Mouse (Mus musculus) liver, embryonic 14.5 days (tissue): ENCODE measurements at regions not wholly inside any gene's neighbourhood (a gene's known extent, or its start where the extent isn't known, plus 50 kb on each side); places are given as distances from the start of the nearest gene placed in this dataset.

ENCODE experiments used
- ATAC-seq: fragments of 200-750 bp; cut with Nextera tagmentation; 2 replicates; pipeline ENCODE4 v1.8.0; 2017; ENCODE audit warnings: moderate number of reproducible peaks, mild to moderate bottlenecking, moderate library complexity; ENCODE audit not compliant: insufficient read depth
- DNase-seq, 3 experiments: peaks; one replicate each; pipeline ENCODE4 v3.0.0-alpha.2; 2012 to 2013; ENCODE audit warnings: low read depth in 3 of 3, low spot score in 3 of 3
- H3K27ac ChIP-seq: fragments of 300-500 bp; sonication (generic); 2 replicates; pipeline ENCODE4 v1.5.1; 2014; ENCODE audit warnings: moderate library complexity, mild to moderate bottlenecking, control low read depth, inconsistent platforms
- H3K27me3 ChIP-seq: fragments of 300-500 bp; sonication (generic); 2 replicates; pipeline ENCODE4 v1.6.1; 2014; ENCODE audit warnings: mild to moderate bottlenecking, low read length, moderate library complexity; ENCODE audit not compliant: control insufficient read depth, insufficient read depth
- H3K36me3 ChIP-seq: fragments of 300-500 bp; sonication (generic); replicated peaks from 2 replicates; pipeline ENCODE4 v1.6.1; 2014; ENCODE audit warnings: low read depth; ENCODE audit not compliant: control insufficient read depth, insufficient read depth
- H3K4me1 ChIP-seq, 2 experiments: fragments of 200-500 bp in 1 of 2; fragments of 300-500 bp in 1 of 2; sonication (generic) in 1 of 2; replicated peaks; 2 replicates each; pipeline ENCODE4 v1.6.1; 2012 to 2014; ENCODE audit warnings: antibody characterized with exemption in 1 of 2, inconsistent platforms in 1 of 2, low read length in 1 of 2; ENCODE audit not compliant: control insufficient read depth in 2 of 2, insufficient read depth in 2 of 2
- H3K4me2 ChIP-seq: fragments of 300-500 bp; sonication (generic); 2 replicates; pipeline ENCODE4 v1.6.1; 2014; ENCODE audit warnings: low read depth, mild to moderate bottlenecking, control low read depth, moderate library complexity
- H3K4me3 ChIP-seq, 2 experiments: fragments of 200-500 bp in 1 of 2; fragments of 300-500 bp in 1 of 2; sonication (generic) in 1 of 2; 2 replicates each; pipeline ENCODE4 v1.5.1; 2012 to 2014; ENCODE audit warnings: low read depth in 2 of 2, low read length in 2 of 2, mild to moderate bottlenecking in 2 of 2, control low read depth in 1 of 2, inconsistent platforms in 1 of 2, moderate library complexity in 1 of 2; ENCODE audit not compliant: insufficient read depth in 1 of 2
- H3K9ac ChIP-seq: fragments of 300-500 bp; sonication (generic); replicated peaks from 2 replicates; pipeline ENCODE4 v1.6.1; 2014; ENCODE audit warnings: mild to moderate bottlenecking, control low read depth, moderate library complexity
- H3K9me3 ChIP-seq: fragments of 300-500 bp; sonication (generic); 2 replicates; pipeline ENCODE4 v1.6.1; 2016; ENCODE audit warnings: low read length, mixed read lengths; ENCODE audit not compliant: control insufficient read depth
- CTCF ChIP-seq: IDR thresholded peaks from 2 replicates; pipeline ENCODE4 v1.5.1; 2016; ENCODE audit warnings: antibody characterized with exemption, low read depth, control low read depth
- EP300 ChIP-seq: IDR thresholded peaks from 2 replicates; pipeline ENCODE4 v1.6.1; 2016; ENCODE audit warnings: antibody characterized with exemption, low read depth
- WGBS: fragments of 180-500 bp; shearing (Covaris S2); extraction: QIAGEN DNeasy Blood & Tissue Kit; methylation state at CpG from one replicate; pipeline ENCODE4 v1.1.7; 2014; ENCODE audit not compliant: insufficient replicate concordance; 5-methylcytosine and 5-hydroxymethylcytosine counted together

DNA sequence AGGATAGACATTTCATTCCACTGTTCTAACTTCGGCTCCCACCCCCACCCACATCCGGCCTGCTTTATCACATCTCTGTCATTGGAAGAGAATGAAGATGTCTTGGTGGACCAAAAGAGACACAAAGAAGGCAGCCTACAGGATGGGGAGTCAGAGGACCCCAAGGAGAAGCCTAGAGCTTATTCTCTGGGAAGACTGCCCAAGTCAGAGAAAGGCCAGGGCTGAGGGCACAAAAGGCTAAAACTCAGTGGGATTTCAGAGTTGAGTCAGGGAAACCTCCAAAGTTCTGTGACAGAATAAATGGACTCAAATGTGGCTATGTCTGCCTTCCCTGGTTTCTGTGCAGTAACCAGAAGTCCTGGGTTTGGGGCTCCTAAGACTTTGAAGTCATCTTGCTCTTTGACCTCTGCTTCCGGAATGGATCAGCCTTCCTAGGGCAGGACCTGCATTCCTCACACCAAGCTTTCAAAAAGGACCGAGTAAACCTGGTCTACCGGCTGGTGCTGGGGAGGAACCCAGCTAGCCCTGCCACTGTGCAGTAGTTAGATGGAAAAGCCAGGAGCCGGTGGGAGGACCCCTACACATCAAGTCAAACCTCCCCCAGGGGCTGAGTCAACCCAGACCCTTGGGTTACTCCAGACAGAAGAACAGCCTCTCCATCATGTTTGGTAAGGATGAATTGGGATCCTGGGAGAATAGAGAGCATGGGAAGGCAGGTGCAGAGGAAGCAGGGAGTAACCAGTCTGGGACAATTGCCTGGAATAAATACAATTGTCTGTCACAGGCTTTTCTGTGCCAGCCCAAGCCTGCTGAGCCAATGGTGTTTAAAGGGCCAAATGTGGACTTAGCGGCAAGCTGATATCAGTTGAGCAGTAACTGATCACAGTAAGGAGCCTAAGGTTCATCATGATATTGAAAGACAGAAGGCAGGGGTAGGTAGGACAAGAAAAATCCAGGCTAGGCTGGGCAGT is 80.7 kb upstream of the Barx2 start:
- H3K4me2 ChIP-seq = no peak overlapping the region
- WGBS = 59% methylated on average over 7 of the region's 7 CpGs
- H3K36me3 ChIP-seq = no peaks in the 10 kb centered on the region
- H3K27ac ChIP-seq = no peak overlapping the region
- H3K27me3 ChIP-seq = no peaks in the 10 kb centered on the region
- DNase-seq (no peak), ATAC-seq (no peak)
- TF ChIP-seq CTCF = no peak
- TF ChIP-seq EP300 = no peak
- no peak overlapping the region for H3K9ac ChIP-seq
- no peak overlapping the region for H3K4me3 ChIP-seq
- no peaks in the 10 kb centered on the region for H3K9me3 ChIP-seq
- H3K4me1 ChIP-seq = peaks cover 0 to 20% of the 10 kb centered on the region in 2 experiments; a peak in 2 of 4 replicates

GRCm38 (mm10) chr9:31995101-31995500 is 81.8 kb upstream of the Barx2 start:
- 54% methylated on average over 3 of the region's 3 CpGs for WGBS
- DNase-seq = no peak
- Histone ChIP-seq H3K27me3 (no peaks in the 10 kb centered on the region), H3K27ac (no peak overlapping the region), H3K4me3 (no peak overlapping the region), H3K36me3 (no peaks in the 10 kb centered on the region), H3K9me3 (no peaks in the 10 kb centered on the region), H3K9ac (no peak overlapping the region), H3K4me1 (peaks cover 0 to 20% of the 10 kb centered on the region in 2 experiments; a peak in 2 of 4 replicates), H3K4me2 (no peak overlapping the region)
- ATAC-seq = no peak
- TF ChIP-seq EP300 = no peak
- no peak for TF ChIP-seq CTCF

- 6% methylated on average over 4 of the region's 4 CpGs for WGBS
These were observed 82.4 kb upstream of the Barx2 start for GRCm38 (mm10) chr9:31995700-31996099.

GRCm38 (mm10) chr9:31996466-31997177 is 83.4 kb upstream of the Barx2 start:
- ATAC-seq (no peak), DNase-seq (peak in 2 of 3 experiments; percentile 10 to 36)
- Histone ChIP-seq H3K27ac (no peak overlapping the region), H3K4me3 (no peak overlapping the region), H3K36me3 (no peaks in the 10 kb centered on the region), H3K4me1 (peaks cover 0 to 20% of the 10 kb centered on the region in 2 experiments; a peak in 2 of 4 replicates), H3K27me3 (no peaks in the 10 kb centered on the region), H3K9ac (no peak overlapping the region), H3K4me2 (no peak overlapping the region), H3K9me3 (no peaks in the 10 kb centered on the region)
- TF ChIP-seq CTCF = no peak
- no peak for TF ChIP-seq EP300
- 30% methylated on average over 7 of the region's 7 CpGs for WGBS

More at GRCm38 (mm10) chr9:31995700-31996099, 82.4 kb upstream of the Barx2 start:
- Histone ChIP-seq H3K4me3 (no peak overlapping the region), H3K4me1 (peaks cover 0 to 20% of the 10 kb centered on the region in 2 experiments; a peak in 2 of 4 replicates), H3K9me3 (no peaks in the 10 kb centered on the region), H3K9ac (no peak overlapping the region), H3K36me3 (no peaks in the 10 kb centered on the region), H3K4me2 (no peak overlapping the region), H3K27ac (no peak overlapping the region), H3K27me3 (no peaks in the 10 kb centered on the region)
- ATAC-seq (no peak), DNase-seq (no peak)
- TF ChIP-seq CTCF = no peak
- no peak for TF ChIP-seq EP300
